Mouse (Mus musculus) intestine, embryonic 16.5 days (tissue): Measurements from ENCODE around the gene Akap6. TPM values are rescaled to one million over a fixed set of nuclear protein-coding genes. Genes with fewer than 3 reads are reported as not detected.

Source experiments
- ATAC-seq: fragments of 200-750 bp; cut with Nextera tagmentation; 2 replicates; pipeline ENCODE4 v1.8.0; 2017; ENCODE audit warnings: moderate TSS enrichment, moderate library complexity
- H3K27ac ChIP-seq: fragments of 300-500 bp; sonication (generic); 2 replicates; pipeline ENCODE4 v1.5.1; 2014; ENCODE audit warnings: mild to moderate bottlenecking, low read length
- H3K27me3 ChIP-seq: fragments of 300-500 bp; sonication (generic); replicated peaks from 2 replicates; pipeline ENCODE4 v1.6.1; 2014; ENCODE audit warnings: low read length, control low read depth, mixed read lengths; ENCODE audit not compliant: control insufficient read depth, insufficient read depth
- H3K36me3 ChIP-seq: fragments of 300-500 bp; sonication (generic); 2 replicates; pipeline ENCODE4 v1.6.1; 2014; ENCODE audit warnings: low read length, control low read depth; ENCODE audit not compliant: control insufficient read depth, insufficient read depth
- H3K4me1 ChIP-seq: fragments of 300-500 bp; sonication (generic); 2 replicates; pipeline ENCODE4 v1.6.1; 2014; ENCODE audit warnings: low read length, control low read depth, mixed read lengths; ENCODE audit not compliant: control insufficient read depth, insufficient read depth
- H3K4me2 ChIP-seq: fragments of 300-500 bp; sonication (generic); 2 replicates; pipeline ENCODE4 v1.6.1; 2014; ENCODE audit warnings: low read depth, low read length, control low read depth
- H3K4me3 ChIP-seq: fragments of 300-500 bp; sonication (generic); 2 replicates; pipeline ENCODE4 v1.5.1; 2014; ENCODE audit warnings: mild to moderate bottlenecking, low read length
- H3K9ac ChIP-seq: fragments of 300-500 bp; sonication (generic); 2 replicates; pipeline ENCODE4 v1.6.1; 2014; ENCODE audit warnings: low read depth, low read length
- H3K9me3 ChIP-seq: fragments of 300-500 bp; sonication (generic); 2 replicates; pipeline ENCODE4 v1.6.1; 2016; ENCODE audit warnings: low read length, control low read depth; ENCODE audit not compliant: control insufficient read depth
- WGBS: fragments of 180-500 bp; shearing (Covaris S2); extraction: QIAGEN DNeasy Blood & Tissue Kit; methylation state at CpG from one replicate; pipeline ENCODE4 v1.1.7; 2014; 5-methylcytosine and 5-hydroxymethylcytosine counted together
- polyA plus RNA-seq: library from polyadenylated mRNA; unstranded; fragments of >200 nt; fragmentation: Nextera tagmentation; extraction: Ambion mirVana; gene quantifications from 2 replicates; pipeline ENCODE4 v1.2.1, GENCODE M21; 2015

The Akap6 gene
- polyA plus RNA-seq, 1 experiment from 2014 or later: 1.4 TPM

DNA sequence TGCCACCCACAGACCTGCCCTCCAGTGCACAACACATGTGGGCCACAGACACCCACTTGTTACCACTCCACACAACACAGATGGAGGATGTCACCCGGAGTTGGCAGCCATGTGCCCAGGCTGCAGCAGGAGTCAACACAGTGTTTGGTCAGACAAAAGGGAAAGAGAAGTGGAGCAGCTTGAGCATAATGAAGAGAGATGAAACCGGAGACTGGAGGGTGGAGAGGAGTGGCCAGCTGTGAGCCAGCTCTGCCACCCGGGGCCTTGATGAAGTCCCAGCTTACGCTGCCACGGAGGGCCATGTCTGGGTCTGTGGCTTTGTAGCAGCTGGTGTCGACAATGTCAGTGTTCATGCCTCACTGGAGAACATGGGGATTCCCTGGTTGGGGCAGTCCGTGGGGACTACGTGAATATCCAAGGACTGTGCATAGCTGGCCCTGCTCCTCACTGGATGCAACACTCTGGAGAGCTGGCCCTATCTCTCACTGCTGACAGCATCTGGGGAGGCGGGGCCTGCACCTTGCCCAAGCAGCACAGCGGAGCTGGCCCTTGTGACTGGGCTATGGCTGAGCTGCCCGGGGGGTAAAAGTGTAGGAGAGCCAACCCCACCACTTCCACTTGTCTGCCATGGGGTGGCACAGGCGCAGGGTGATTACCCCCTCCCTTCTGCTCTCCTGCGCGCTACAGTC, 148.8 kb downstream of the Akap6 start:
- WGBS: 62% methylated on average over 14 of the region's 14 CpGs
- H3K4me2 ChIP-seq: no peak overlapping the region
- no peak; the same call in 1 of the 2 replicates for ATAC-seq

DNA sequence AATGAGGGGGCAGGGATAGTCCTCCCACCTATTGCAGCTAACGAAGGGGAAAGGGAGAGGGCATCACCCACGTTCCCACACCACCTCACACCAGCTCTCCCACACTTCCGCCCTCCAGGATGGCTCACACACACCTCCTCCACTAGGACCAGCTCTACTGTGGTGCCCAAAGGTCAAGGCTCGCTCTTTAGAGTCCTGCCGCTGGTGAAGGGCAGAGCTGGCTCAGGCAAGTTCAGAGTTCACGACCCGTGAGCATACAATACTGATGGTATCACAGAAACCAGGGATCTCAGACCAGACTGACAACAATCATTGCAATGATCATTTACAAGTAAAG, 149.3 kb downstream of the Akap6 start:
- Histone ChIP-seq H3K9me3 (no peaks in the 10 kb centered on the region), H3K36me3 (no peaks in the 10 kb centered on the region), H3K9ac (no peak overlapping the region), H3K4me1 (no peaks in the 10 kb centered on the region; the same call in 1 of the 2 replicates), H3K4me2 (no peak overlapping the region), H3K27ac (no peak overlapping the region), H3K27me3 (no peaks in the 10 kb centered on the region), H3K4me3 (no peak overlapping the region)
- ATAC-seq: no peak
- 55% methylated on average over 7 of the region's 7 CpGs for WGBS

More for the DNA sequence above, 148.8 kb downstream of the Akap6 start:
- no peaks in the 10 kb centered on the region for H3K36me3 ChIP-seq
- H3K4me1 ChIP-seq: no peaks in the 10 kb centered on the region; the same call in 1 of the 2 replicates
- H3K27me3 ChIP-seq: no peaks in the 10 kb centered on the region
- H3K27ac ChIP-seq: no peak overlapping the region
- no peaks in the 10 kb centered on the region for H3K9me3 ChIP-seq
- no peak overlapping the region for H3K4me3 ChIP-seq
- H3K9ac ChIP-seq: no peak overlapping the region

DNA sequence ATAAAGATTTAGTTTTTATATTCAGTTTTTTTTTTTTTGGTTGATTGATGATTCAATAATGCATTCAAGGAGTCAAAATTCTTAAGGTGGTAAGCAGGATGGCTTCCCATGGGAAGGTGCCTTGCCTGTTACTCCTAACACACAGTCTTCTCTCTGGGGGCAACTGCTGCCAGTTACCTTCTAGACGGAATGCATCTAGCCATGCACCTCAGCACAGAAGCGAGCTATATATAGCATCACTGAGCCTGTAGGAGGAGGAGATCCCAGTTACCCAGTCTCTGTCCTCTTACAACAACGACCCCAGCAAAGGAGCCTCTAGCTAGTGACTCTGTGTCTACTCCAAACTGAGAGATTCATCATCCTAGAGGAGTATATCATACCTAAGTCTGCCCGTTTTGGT, 150.1 kb downstream of the Akap6 start:
- Histone ChIP-seq H3K4me1 (no peaks in the 10 kb centered on the region; the same call in 1 of the 2 replicates), H3K4me2 (no peak overlapping the region), H3K4me3 (no peak overlapping the region), H3K27me3 (no peaks in the 10 kb centered on the region), H3K9me3 (no peaks in the 10 kb centered on the region), H3K36me3 (no peaks in the 10 kb centered on the region), H3K9ac (no peak overlapping the region), H3K27ac (no peak overlapping the region)
- no peak for ATAC-seq
- WGBS: 73% methylated on average over 4 of the region's 4 CpGs

DNA sequence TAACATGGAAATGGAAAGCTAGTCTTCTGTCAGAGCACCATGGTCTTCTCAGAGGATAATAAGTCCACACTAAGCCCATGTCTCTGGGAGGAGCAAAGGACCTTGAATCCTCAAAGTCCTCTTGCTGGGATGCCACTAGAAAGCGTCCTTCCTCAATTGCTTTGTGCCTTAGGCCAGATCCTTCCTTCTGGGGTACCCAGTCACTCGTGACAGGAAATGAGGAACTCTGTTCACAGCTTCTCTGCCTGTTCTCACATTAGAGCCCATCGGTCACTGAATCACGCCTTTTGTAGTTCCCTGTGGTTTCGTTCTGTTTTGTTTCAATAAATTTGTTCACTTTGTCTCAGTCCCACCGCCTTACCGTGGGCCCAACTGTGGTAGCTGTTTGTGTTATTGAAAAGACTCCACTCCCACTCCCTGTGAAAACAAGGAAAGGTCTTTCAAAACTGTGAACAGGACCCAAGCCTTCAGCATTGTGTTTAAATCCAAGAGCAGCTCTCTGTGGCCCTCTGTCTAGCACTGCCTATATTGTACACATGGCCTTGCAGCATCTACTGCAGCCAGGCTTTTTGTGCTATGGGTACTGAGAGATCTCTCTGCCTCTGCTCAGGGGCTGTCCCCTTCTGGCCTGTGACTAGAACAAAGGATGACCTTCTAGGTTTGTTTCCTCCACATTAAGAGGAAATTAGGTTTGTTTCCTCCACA, 151.3 kb downstream of the Akap6 start:
- Histone ChIP-seq H3K27me3 (no peaks in the 10 kb centered on the region), H3K9ac (no peak overlapping the region), H3K36me3 (no peaks in the 10 kb centered on the region), H3K4me2 (no peak overlapping the region), H3K4me1 (no peaks in the 10 kb centered on the region; the same call in 1 of the 2 replicates), H3K27ac (no peak overlapping the region), H3K9me3 (no peaks in the 10 kb centered on the region), H3K4me3 (no peak overlapping the region)
- ATAC-seq: no peak
- WGBS: 74% methylated on average over 7 of the region's 7 CpGs

DNA sequence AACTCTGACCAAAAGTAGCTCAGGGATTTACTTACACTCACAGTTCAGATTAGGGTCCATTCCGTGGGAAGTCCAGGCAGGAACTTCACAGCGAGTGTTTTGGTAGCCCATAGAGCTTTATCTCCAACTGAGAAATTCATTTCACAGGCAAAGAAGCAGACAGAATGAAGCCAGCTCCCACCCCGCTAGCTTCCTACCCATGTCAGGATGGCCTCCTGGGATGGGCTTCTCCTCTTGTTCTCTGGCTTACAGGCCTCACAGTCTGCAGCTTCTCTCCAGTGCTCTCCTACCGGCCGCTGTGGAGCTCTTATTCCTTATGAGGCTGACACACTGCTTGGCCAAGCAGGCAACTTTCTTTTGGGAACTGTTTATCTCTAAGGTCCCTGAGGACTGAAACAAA, 152.0 kb downstream of the Akap6 start:
- Histone ChIP-seq H3K4me1 (no peaks in the 10 kb centered on the region; the same call in 1 of the 2 replicates), H3K27ac (peak overlapping the region; percentile 39), H3K4me3 (no peak overlapping the region), H3K36me3 (no peaks in the 10 kb centered on the region), H3K9ac (no peak overlapping the region), H3K9me3 (no peaks in the 10 kb centered on the region), H3K27me3 (no peaks in the 10 kb centered on the region), H3K4me2 (no peak overlapping the region)
- no peak for ATAC-seq
- 79% methylated on average over 5 of the region's 5 CpGs for WGBS

DNA sequence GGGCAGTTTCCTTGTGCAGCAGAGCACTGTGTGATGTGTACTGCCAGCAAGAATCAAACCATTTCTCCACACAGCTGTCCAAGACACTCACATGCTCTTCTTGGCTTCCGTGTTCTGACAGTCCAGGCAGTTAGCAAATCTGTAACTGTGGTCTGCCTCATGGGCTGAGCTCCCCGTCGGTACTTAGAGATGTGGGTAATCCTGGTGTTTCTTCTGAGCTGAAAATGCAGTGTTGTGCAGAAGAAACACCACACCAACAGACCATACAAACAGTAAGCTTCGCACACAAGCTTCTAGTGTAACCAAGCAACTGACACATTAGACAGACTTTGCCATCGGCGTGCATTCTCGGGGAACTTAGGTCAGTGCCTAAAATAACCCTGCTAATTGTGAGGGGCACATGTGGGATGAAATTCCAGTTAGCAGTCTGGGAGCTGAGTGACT, 155.1 kb downstream of the Akap6 start:
- Histone ChIP-seq H3K36me3 (no peaks in the 10 kb centered on the region), H3K4me1 (no peaks in the 10 kb centered on the region; the same call in 1 of the 2 replicates), H3K9me3 (no peaks in the 10 kb centered on the region), H3K27ac (no peak overlapping the region), H3K4me3 (no peak overlapping the region), H3K27me3 (no peaks in the 10 kb centered on the region), H3K4me2 (no peak overlapping the region), H3K9ac (no peak overlapping the region)
- ATAC-seq: no peak
- WGBS: 71% methylated on average over 7 of the region's 7 CpGs

DNA sequence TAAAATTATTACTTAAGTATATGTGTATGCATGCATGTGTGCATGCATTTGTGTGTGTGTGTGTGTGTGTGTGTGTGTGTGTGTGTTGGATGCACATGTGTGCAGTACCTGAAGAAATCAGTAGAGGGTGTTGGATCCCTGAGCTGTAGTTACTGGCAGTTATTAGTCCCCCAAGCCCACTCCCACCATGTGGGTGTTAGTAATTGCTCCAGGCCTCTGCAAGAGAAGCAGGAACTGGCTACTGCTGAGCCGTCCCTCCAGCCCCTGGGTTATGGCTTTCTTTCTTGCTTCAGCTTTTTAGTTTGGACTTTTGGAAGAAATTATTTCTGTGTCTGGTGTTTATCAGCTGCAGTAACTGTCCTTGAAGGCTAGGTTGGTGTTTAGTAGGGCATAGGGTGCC, 156.9 kb downstream of the Akap6 start:
- ATAC-seq: no peak
- H3K9ac ChIP-seq: no peak overlapping the region
- H3K9me3 ChIP-seq: no peaks in the 10 kb centered on the region
- 79% methylated on average over 1 of the region's 1 CpGs for WGBS
- no peak overlapping the region for H3K4me2 ChIP-seq
- H3K4me1 ChIP-seq: no peaks in the 10 kb centered on the region; the same call in 1 of the 2 replicates
- no peak overlapping the region for H3K4me3 ChIP-seq
- no peaks in the 10 kb centered on the region for H3K27me3 ChIP-seq
- H3K36me3 ChIP-seq: no peaks in the 10 kb centered on the region
- no peak overlapping the region for H3K27ac ChIP-seq

DNA sequence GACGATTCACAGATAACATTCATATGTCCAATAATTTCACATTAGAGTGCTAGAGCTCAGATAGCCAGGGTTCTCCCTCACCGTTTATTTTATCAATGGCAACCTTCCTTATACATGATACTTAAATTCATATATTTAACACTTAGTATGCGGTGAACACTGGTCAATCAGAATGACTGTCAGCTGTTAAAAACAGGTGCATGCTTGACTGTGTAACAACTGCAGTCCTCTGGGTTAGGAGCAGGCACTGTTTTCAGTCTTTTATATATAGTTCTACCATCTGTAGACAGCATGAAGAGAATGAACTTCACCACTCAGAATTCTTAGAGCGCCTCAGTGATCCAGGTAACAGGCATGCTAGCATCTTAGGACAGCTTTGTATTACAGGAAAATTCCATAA, 158.1 kb downstream of the Akap6 start:
- Histone ChIP-seq H3K9ac (no peak overlapping the region), H3K36me3 (no peaks in the 10 kb centered on the region), H3K9me3 (no peaks in the 10 kb centered on the region), H3K27me3 (no peaks in the 10 kb centered on the region), H3K27ac (no peak overlapping the region), H3K4me1 (no peaks in the 10 kb centered on the region), H3K4me3 (no peak overlapping the region), H3K4me2 (no peak overlapping the region)
- 83% methylated on average over 4 of the region's 4 CpGs for WGBS
- no peak for ATAC-seq

DNA sequence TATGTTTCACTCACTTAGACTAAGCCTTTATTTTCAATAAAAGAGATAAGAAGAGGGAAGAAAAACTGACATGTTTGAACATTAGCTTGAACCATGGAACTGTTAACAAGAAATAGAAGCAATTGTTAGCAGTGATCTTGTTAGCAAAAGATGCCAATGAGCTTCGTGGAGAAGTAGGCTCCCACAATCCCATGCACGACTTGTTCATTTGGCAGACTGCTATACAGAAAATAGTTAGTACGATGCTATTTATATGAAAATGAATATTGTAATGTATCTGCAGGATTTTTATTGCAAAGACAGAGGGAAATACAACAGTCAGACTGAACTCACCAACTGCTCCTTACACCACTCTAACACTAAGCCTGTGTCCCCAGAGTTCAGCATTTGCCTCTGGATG, 162.7 kb downstream of the Akap6 start:
- Histone ChIP-seq H3K4me3 (no peak overlapping the region), H3K9me3 (peaks cover 5% of the 10 kb centered on the region; the same call in 1 of the 2 replicates), H3K4me2 (no peak overlapping the region), H3K36me3 (no peaks in the 10 kb centered on the region), H3K27ac (no peak overlapping the region), H3K9ac (no peak overlapping the region), H3K4me1 (no peaks in the 10 kb centered on the region), H3K27me3 (no peaks in the 10 kb centered on the region)
- WGBS: 86% methylated on average over 3 of the region's 3 CpGs
- no peak for ATAC-seq
